Mouse (Mus musculus): ENCODE data around the gene Tbck.

Tbck gene

DNA sequence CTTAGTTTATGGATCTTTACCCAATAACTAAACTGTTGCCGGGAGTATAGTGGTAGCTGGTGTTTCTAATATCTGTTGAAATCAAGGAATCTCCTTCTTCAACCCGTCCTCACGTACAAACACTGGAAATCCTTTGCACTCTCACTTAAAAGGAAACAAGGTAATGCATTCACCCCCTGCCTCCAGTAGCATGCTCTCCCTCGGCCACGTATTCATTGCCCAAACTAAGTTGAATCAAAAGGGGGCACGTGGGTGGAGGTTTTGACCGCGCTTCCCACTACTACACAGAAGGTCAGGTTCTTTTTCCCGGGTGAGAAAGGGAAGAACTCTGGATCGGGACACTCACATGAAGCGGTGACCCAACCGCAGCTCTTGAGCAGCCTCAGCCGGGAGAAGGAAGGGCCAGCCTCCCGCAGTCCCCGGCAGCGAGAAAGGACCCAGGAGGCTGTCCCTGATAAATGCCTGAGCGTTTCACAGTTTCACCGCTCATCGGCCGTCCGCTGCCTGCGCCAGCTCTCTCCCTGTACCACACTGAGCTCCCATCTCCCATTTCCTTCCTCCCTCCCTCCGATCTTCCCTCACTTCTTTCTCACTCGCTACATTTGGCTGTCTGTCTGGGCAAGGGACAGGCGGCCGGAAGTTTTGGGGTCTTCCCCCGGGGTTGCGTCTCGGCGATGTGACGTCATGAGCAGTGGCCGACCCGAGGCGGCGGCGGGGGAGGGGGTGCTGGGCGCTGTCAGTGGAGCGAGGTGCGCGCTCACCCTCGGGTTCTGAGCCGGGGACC is at the start of gene Tbck:
TSS of gene Tbck (plus strand) at position 698 of the 784 bp plus-strand sequence.
- DNase-seq: peak; percentile 93 to 96

DNA sequence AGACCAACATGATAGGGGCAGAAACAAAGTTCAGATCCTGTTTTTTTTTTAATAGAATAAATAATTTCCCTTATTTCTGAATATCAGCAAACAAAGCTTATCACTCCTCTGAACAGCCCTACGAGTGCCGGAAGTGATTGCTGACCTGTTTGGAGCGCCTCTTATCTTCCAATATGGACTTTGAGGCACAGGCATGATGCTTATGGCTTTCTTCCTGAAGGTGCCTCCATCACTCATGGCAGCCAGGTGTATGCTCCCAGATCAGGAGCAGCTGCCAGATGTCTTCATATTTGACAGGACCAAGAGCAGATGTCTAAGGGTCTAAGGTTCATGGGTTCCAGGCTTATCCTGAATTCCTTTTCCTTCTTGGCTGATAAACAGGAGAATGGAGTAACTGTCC is 46.9 kb upstream of the Tbck start:
- no peak for DNase-seq

DNA sequence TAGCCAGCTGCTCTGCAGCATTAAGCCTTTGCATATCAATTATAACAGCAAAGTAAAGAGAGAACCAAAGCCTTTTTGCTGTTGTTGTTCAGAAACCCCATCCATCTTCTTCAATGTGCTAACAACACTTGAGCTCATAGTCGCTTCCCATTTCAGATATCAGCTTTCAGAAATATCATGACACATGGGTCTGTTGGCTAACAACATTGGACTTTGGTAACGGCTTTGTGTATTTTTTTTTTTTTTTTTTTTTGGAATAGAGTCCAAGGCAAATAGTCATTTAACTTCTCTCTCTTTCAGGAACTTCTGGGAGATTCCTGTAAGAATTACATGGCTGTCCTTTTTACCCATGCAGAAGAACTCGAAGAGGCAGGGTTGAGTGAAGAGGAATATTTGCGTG is 39.9 kb upstream of the Tbck start:
- no peak for DNase-seq

GRCm38 (mm10) chr3:132646814-132647213 is 37.1 kb upstream of the Tbck start:
- DNase-seq: no peak

GRCm38 (mm10) chr3:132649368-132649767 is 34.6 kb upstream of the Tbck start:
- no peak for DNase-seq

DNA sequence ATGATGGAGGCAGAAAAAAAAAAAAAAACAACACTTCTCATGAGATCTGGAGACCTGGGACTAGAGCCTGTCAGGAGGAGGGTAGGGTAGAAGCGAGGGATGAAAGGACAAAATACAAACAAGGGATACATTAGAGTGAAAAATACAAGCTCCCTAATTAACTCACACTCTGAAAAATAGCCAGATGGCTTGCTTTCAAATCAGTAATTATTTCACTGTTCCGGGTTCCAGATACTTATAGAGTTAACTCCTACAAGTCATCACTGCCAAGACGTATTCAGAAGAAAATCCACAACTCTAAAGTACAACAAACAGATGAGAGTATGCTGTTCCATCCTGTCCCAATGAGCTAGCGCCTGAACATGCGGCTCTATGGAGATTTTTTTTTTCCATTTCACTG is 33.8 kb upstream of the Tbck start:
- DNase-seq: no peak

GRCm38 (mm10) chr3:132651776-132652175 is 32.2 kb upstream of the Tbck start:
- no peak for DNase-seq

- DNase-seq: no peak
Measured at GRCm38 (mm10) chr3:132653959-132654358, 30.0 kb upstream of the Tbck start.

DNA sequence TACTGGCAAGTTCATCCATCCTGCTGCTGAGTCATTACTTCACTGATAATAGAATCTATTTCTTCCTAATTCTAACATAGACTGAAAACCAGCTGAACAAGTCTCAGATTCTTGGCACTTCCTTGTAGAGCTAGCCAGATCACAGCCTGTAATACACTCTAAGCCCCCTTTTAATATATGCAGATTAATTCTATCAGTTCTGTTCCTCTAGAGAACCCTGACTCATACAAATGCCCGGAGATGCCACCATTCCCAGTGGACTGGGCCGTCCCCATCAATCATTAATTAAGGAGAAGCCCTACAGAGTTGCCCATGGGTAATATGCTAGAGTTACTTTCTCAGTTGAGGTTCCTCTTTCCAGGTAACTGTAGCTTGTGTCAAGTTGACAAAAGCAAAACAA is 28.0 kb upstream of the Tbck start:
- no peak for DNase-seq

- no peak for DNase-seq
Measured at GRCm38 (mm10) chr3:132677494-132677893, 6.5 kb upstream of the Tbck start.

- DNase-seq: no peak
Measured at GRCm38 (mm10) chr3:132684231-132684928, 436 bp downstream of the Tbck start, which contains the start of gene Aimp1. Gene Aimp1, minus strand, starts transcription at chr3:132684370.

- no peak for DNase-seq
Measured at GRCm38 (mm10) chr3:132701368-132701767, 17.4 kb downstream of the Tbck start.

DNA sequence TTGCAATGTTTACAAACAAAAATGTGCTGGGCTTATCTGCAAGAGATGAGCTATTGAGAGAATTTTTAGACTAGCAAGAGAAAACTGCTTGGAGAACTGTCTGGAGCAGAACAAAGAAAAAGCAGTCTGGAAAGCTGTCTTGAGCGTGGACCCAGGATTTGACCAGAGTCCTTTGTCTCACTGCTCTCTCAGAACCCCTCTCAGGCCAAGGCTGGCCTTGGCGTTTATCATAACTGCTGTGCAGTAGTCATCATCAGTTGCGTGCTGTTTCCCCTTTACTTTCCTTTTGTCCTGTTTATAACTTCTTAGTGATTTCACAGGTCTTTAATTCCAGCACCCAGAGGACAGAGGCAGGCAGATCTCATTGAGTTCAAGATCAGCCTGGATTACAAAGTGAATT is 20.3 kb downstream of the Tbck start:
- no peak for DNase-seq

DNA sequence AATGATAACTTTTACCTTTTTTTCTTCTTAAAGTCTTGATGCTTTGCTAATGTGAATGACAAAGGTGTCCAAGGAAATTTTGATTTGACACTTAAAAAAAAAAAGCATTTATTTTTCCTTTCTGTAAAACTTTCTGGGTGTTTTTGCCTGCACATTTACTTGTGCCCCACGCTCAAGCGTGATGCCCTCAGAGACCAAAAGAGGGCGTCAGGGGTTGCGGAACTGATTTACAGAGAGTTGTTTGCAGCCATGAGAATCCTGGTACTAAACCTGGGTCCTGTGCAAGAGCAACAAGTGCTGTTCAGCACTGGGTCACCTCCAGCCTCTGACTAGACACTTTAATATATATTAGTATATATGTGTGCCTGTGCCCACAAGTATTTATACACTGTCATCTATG is 23.0 kb downstream of the Tbck start:
- DNase-seq: no peak

DNA sequence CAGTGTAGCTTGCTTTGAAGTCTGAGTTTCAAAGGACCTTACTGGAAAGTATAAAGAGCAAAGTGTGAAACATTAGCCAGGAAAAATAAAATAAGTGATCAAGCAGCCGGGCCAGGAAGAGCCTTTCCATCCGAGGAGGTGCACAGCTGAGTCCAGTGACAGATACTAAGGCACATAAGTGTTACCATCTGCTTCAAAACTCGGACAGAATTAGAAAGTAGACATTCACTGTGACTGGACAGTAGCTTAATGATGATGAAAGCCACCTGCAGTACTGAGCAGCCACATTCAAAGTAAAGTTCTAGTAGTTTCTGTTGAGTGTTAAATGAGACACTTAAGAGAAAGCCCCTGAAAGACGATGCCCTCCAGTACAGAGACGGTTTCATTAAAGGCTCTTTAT is 30.0 kb downstream of the Tbck start:
- no peak for DNase-seq

DNA sequence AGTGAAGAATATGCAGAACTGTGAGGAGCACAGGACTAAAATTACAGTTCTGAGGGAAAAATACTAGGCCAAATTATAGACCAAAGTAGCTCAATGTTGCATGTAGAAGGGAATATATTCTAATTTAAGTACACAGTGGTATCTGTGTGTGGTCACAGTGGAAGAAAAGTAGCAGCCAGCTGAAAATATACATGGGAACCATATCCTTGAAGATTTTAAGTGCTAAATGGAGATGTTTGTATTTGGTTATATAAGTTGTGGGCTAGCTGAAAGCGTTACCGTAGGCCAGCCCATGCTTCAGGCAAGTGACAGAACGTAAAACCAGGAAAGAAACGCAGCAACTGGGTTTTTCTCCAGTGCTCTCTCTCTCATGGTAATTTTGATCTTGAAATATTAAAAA is 33.4 kb downstream of the Tbck start:
- DNase-seq: no peak

GRCm38 (mm10) chr3:132724326-132724725 is 40.4 kb downstream of the Tbck start:
- no peak for DNase-seq

DNA sequence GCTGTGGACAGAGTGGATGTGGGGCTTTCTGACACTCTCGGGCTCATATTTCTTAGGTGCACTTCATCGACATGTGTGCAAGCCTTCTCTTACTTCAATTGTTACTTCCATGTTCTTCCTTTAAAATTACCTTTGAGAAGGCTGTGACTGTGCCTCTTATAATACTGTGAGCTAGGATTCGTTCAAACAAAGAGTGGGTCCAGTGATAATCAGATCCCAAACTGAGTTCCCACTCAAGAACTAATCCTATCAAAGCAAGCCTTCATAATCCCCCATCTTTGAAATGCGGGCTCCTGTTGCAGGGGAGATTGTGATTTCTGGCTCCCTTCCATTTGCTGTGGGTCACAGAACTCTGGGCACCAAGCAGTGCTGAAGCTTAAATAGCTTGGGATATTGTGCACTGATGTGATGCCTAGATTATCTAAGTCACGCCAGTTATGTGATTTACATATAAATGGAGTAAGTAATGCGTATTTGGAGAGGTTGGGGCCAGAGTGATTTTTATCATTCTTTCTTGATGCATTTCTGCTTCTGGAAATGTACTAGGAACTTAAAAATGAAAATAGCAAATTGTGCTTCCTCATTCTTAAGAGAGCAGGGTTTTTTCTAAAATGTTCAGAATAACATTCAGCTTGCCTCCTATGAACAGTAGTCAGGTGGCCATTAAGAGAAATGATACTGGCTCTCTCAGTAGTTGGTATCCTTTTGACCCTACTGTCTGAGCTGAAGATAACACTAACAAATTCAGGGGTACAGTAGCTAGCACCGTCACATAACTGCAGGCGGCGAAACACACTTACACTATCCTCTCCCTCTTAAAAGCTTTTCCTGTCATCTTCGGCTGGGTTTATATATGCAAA is 60.6 kb downstream of the Tbck start:
- DNase-seq: no peak

DNA sequence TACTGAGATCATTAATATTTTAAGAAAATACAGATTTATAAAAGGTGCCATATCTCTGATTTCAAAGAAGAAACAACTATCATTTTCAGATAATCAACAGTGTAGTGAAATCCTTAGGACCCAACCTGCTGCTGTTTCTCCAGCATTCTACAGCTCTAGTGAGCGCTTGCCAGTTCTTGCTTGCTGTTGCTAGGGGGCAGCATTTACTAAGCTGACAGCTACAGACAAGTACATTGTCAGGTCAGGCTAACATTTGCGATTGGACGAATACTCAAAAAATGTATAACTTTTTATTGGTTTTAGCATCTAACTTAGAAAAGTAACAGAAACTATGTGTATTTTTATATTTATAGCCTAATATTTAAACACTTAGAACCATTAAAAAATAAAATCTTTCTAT is 63.1 kb downstream of the Tbck start:
- peak; percentile 12 to 17 for DNase-seq

DNA sequence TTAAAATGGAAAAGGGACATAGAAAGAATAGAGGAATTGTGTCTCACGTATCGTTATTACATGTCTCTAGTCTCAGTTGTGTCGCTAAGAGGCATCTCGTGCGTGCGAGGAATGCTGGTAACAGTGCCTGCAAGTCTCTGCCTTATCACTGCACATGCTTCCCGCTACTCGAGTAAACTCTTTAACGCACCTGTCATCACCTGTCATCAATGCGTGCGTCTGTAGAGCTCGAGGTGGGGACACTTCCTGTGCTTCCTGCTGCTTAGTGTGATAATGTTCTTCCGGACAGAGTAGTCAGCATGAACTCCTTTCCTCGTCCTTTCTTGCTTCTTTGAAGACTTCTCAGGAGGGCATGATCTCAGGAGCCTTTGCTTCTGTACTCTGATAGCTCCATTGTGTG is 63.8 kb downstream of the Tbck start:
- no peak for DNase-seq

DNA sequence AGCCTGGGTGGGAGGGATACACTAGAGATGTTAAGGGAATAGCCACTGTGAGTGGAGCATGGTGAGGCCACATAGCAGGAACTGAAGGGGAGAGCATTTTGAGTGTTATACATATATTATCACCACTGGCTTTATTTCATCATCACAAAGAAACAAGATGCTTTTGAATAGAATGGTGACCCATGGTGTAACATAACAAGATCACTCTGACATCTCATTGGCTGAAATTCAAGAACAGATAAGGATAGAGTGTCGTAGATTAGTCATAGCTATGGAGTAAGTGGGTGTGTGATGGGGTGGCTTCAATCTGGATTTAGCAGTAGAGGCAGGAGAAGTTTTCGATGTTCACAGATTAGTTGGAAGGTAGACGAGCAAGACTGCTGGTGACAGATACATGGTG is 64.8 kb downstream of the Tbck start:
- DNase-seq: no peak

DNA sequence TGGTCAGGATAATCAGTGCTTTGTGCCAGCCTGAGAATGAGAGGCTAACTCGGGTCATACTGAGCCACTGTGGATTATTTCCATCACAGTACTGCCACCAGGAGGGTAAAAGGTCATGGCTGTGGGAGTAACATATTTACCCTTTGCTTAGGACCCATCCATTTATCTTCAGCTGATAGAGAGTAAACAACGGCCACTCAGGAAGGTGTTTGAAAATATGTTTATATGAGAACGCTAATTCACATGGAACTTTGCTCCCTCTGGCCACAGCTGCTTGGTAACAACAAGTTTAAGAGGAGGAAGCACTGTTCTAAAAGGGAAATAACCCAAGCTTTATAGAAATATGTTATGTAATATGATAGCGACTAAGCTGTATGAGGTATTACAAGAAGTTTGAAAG is 68.8 kb downstream of the Tbck start:
- no peak for DNase-seq

GRCm38 (mm10) chr3:132756274-132756673 is 72.3 kb downstream of the Tbck start:
- no peak for DNase-seq

All from cerebellum, postnatal 36 days (tissue).